Comparison of ENCODE assay signal across 8 mouse cellular contexts in genomic region chr7:122020667-122021354, GRCm38 (mm10). TPM values are rescaled to one million over a fixed set of nuclear protein-coding genes. Genes with fewer than 3 reads are reported as not detected.
DNase-seq lines count a peak whose midpoint lies in the region; ATAC-seq lines count a peak whose summit lies in the region.

Gene Gga2, minus strand, starts transcription at chr7:122021222.

- H3K4me2 ChIP-seq in heart, embryonic 15.5 days = peak within 1 kb of the TSS; percentile 78
- peak within 1 kb of the TSS; percentile 99 for H3K4me2 ChIP-seq in liver, embryonic 15.5 days
- peak within 1 kb of the TSS; percentile 73 for H3K4me2 ChIP-seq in neural tube, embryonic 12.5 days (replicated peaks)

- H3K27ac ChIP-seq in forebrain, embryonic 10.5 days = peak within 1 kb of the TSS; percentile 93
- peak within 1 kb of the TSS; percentile 89 for H3K27ac ChIP-seq in heart, embryonic 15.5 days
- peak within 1 kb of the TSS; percentile 82 for H3K27ac ChIP-seq in liver, embryonic 15.5 days (replicated peaks)
- peak within 1 kb of the TSS; percentile 89 for H3K27ac ChIP-seq in neural tube, embryonic 12.5 days

- WGBS in forebrain, embryonic 10.5 days = under 1% methylated on average over 50 of the region's 50 CpGs
- under 1% methylated on average over 49 of the region's 50 CpGs for WGBS in heart, embryonic 15.5 days
- WGBS in liver, embryonic 15.5 days (ENCODE audit: insufficient replicate concordance) = under 1% methylated on average over 48 of the region's 50 CpGs
- under 1% methylated on average over 50 of the region's 50 CpGs for WGBS in neural tube, embryonic 12.5 days

- H3K4me3 ChIP-seq in forebrain, embryonic 10.5 days = peak within 1 kb of the TSS; percentile 65
- H3K4me3 ChIP-seq in heart, embryonic 15.5 days = peak within 1 kb of the TSS; percentile 68
- H3K4me3 ChIP-seq in liver, embryonic 15.5 days (replicated peaks) = peak within 1 kb of the TSS; percentile 76
- H3K4me3 ChIP-seq in neural tube, embryonic 12.5 days = peak within 1 kb of the TSS; percentile 67

- DNase-seq in c-Kit-negative CD71-positive TER-119-positive erythroid progenitor cells, embryonic 14.5 days (ENCODE audit: low read depth, low spot score) = peak; percentile 77
- DNase-seq in forebrain, embryonic 10.5 days (ENCODE audit: extremely low spot score, low spot score) = peak; percentile 88
- peak; percentile 92 to 95 for DNase-seq in kidney, postnatal 36 days
- DNase-seq in telencephalon, adult 2 months (ENCODE audit: low read depth, low spot score) = peak; percentile 58

- H3K27me3 ChIP-seq in forebrain, embryonic 10.5 days (ENCODE audit: poor library complexity, severe bottlenecking) = no peaks in the 10 kb centered on the region
- no peaks in the 10 kb centered on the region for H3K27me3 ChIP-seq in heart, embryonic 15.5 days
- no peaks in the 10 kb centered on the region for H3K27me3 ChIP-seq in liver, embryonic 15.5 days
- no peaks in the 10 kb centered on the region for H3K27me3 ChIP-seq in neural tube, embryonic 12.5 days (replicated peaks)

- H3K4me1 ChIP-seq in forebrain, embryonic 10.5 days = peaks cover 37% of the 10 kb centered on the region
- H3K4me1 ChIP-seq in heart, embryonic 15.5 days (replicated peaks) = peaks cover 38% of the 10 kb centered on the region
- H3K4me1 ChIP-seq in liver, embryonic 15.5 days (replicated peaks) = peaks cover 65% of the 10 kb centered on the region
- peaks cover 29% of the 10 kb centered on the region for H3K4me1 ChIP-seq in neural tube, embryonic 12.5 days

- H3K9me3 ChIP-seq in forebrain, embryonic 10.5 days = no peaks in the 10 kb centered on the region
- H3K9me3 ChIP-seq in heart, embryonic 15.5 days (replicated peaks) = no peaks in the 10 kb centered on the region
- H3K9me3 ChIP-seq in liver, embryonic 15.5 days (replicated peaks) = no peaks in the 10 kb centered on the region
- H3K9me3 ChIP-seq in neural tube, embryonic 12.5 days = no peaks in the 10 kb centered on the region

- H3K9ac ChIP-seq in heart, embryonic 15.5 days = peak within 1 kb of the TSS; percentile 63
- peak within 1 kb of the TSS; percentile 78 for H3K9ac ChIP-seq in liver, embryonic 15.5 days
- H3K9ac ChIP-seq in neural tube, embryonic 12.5 days = peak within 1 kb of the TSS; percentile 82

- peaks cover 19% of the 10 kb centered on the region for H3K36me3 ChIP-seq in forebrain, embryonic 10.5 days (replicated peaks)
- H3K36me3 ChIP-seq in heart, embryonic 15.5 days = no peaks in the 10 kb centered on the region
- H3K36me3 ChIP-seq in liver, embryonic 15.5 days (replicated peaks) = no peaks in the 10 kb centered on the region
- no peaks in the 10 kb centered on the region for H3K36me3 ChIP-seq in neural tube, embryonic 12.5 days

- ATAC-seq in CD4-positive, CD25-positive, alpha-beta regulatory T cell, adult 4 months = peak; percentile 93
- peak; percentile 87 for ATAC-seq in heart, embryonic 15.5 days (replicated peaks; ENCODE audit: insufficient number of reproducible peaks, insufficient read depth, low FRiP score, low read depth)
- ATAC-seq in liver, embryonic 15.5 days (ENCODE audit: insufficient read depth) = peak; percentile 70
- ATAC-seq in neural tube, embryonic 12.5 days (ENCODE audit: low FRiP score, low read depth) = peak; percentile 87

RNA-seq across cellular contexts. Expression of gene Gga2, which starts in this region (rescaled TPM):
- 1 to 10 TPM; 1.1 to 1.8 TPM for polyA plus RNA-seq in CD4-positive, CD25-positive, alpha-beta regulatory T cell, adult 4 months (2017; shearing (Covaris generic))
- polyA plus RNA-seq in forebrain, embryonic 10.5 days (2016; fragmentation: Nextera tagmentation; extraction: Ambion mirVana) = 93.2 and 98.7 TPM in 2 replicates
- 80.0 and 87.6 TPM in 2 replicates for polyA plus RNA-seq in heart, embryonic 15.5 days (2015; fragmentation: Nextera tagmentation; extraction: Ambion mirVana)
- polyA plus RNA-seq in liver, embryonic 15.5 days (2015; fragmentation: Nextera tagmentation; extraction: Ambion mirVana) = 33.8 and 34.6 TPM in 2 replicates
- polyA plus RNA-seq in neural tube, embryonic 12.5 days (2016; fragmentation: Nextera tagmentation; extraction: Ambion mirVana) = 81.9 and 82.4 TPM in 2 replicates

Comparison
In these comparisons a context has a peak if more than half of its experiments do, and no peak if none do; other contexts are left out.
1. Peak in every context shown above with its lines: DNase-seq, ATAC-seq, H3K4me3 ChIP-seq and H3K27ac ChIP-seq.
2. RNA of gene Gga2 (polyA plus RNA-seq): 93.2 to 98.7 TPM in forebrain, embryonic 10.5 days, 81.9 to 82.4 TPM in neural tube, embryonic 12.5 days, 80.0 to 87.6 TPM in heart, embryonic 15.5 days and 33.8 to 34.6 TPM in liver, embryonic 15.5 days; 1.1 to 1.8 TPM in CD4-positive, CD25-positive, alpha-beta regulatory T cell, adult 4 months; every median in the first group is over 10 times any median in the second.